Mouse (Mus musculus) megakaryocyte, embryonic 14.5 days (primary cell): ENCODE measurements around the gene Lrrc9.

Source experiments
- FLI1 ChIP-seq: IDR thresholded peaks from 2 replicates; pipeline ENCODE4 v1.6.1; 2012; ENCODE audit warnings: low read length, inconsistent platforms, mixed read lengths
- GATA1 ChIP-seq: IDR thresholded peaks from 3 replicates; pipeline ENCODE4 v1.6.1; 2012; ENCODE audit warnings: mixed read lengths, low read length, inconsistent platforms, borderline replicate concordance

GRCm38 (mm10) chr12:72422681-72423080, 19.0 kb upstream of the Lrrc9 start:
- TF ChIP-seq FLI1: no peak
- TF ChIP-seq GATA1: no peak
